Mouse (Mus musculus): ENCODE results near the gene Sfxn1. TPM values are rescaled to one million over a fixed set of nuclear protein-coding genes. Genes with fewer than 3 reads are reported as not detected.

Gene Sfxn1
- polyA plus RNA-seq (2014; fragmentation: Illumina TruSeq; extraction: RNeasy Lipid Tissue Mini Kit (QIAGEN cat#74804); ENCODE audit: low read depth, low replicate concordance): 82.4 TPM

DNA sequence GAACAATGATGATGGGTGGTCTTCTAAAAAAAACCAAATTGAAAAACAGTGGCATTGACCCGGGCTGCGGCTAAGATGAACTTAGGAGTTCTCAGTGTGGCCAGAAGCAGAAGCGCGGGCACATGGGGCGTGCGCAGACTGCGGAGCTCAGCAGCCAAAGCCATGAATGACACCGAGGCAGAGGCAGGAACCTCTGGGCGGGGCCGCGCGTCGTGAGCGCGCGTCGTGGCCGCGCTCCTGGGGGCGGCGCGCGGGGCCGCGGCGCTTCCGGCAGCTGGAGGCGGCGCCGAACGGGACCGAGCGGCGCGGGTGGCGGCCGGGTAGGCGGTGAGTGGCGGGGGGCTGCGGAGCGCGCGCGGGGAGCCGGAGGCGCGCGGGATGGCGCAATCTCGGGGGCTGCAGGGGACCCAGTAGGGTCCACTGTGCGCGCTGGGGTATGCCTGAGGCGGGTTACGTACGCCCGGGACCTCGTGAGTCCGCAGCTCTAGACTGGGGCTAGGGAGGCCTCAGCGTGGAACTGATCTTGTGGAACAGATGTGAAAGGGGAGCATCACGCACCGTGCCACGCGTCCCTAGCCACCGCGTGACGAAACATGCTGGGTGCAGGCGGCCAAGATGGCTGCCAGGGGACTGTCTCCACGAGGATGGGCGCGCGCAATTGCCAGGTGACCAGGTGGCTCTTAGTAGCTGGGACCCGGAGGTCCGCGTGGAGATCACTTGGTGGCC is at the start of gene Sfxn1:
Sfxn1 (plus strand) TSS at position 264 of the 726 bp plus-strand sequence.

DNA sequence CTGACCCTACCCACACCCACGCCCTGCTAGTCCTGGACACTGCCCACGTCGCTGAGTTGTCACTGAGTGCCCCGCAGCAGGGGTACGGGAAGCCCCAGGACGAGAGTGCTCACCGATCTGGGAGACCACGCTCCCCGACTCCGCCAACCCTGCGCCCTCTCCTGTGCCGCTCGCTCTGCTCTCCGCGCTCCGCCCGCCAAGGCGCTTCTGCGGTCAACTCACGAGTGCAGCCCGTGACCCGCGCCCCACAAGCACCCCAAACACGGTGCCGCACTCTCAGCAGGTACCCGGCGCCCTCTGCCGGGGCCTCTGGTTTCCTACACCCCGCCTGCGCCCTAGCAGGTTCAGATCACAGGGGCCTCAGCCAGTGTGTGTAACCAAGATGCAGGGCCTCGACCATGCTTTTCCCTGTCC is 16.2 kb upstream of the Sfxn1 start, which contains the start of gene Drd1:
Drd1 (minus strand) TSS at position 258 of the 414 bp plus-strand sequence.

Other genes starting within 250 kb of the Sfxn1 start
- 0.16 TPM for gene Drd1, start 16.2 kb upstream of the Sfxn1 start, polyA plus RNA-seq (2014; fragmentation: Illumina TruSeq; extraction: RNeasy Lipid Tissue Mini Kit (QIAGEN cat#74804); ENCODE audit: low read depth, low replicate concordance)
- 0.32 TPM for gene Hrh2, start 120.3 kb downstream of the Sfxn1 start, polyA plus RNA-seq (2014; fragmentation: Illumina TruSeq; extraction: RNeasy Lipid Tissue Mini Kit (QIAGEN cat#74804); ENCODE audit: low read depth, low replicate concordance)

Measured in sigmoid colon, adult 10 weeks (tissue).